Mouse (Mus musculus): Measurements from ENCODE around the gene Dusp11. TPM values are rescaled to one million over a fixed set of nuclear protein-coding genes. Genes with fewer than 3 reads are reported as not detected.

Dusp11 gene
- polyA plus RNA-seq (2012) = 47.7 and 51.9 TPM in 2 replicates

GRCm38 (mm10) chr6:85961101-85962091 lies at the start of gene Dusp11:
TSS of gene Dusp11 (minus strand) at chr6:85961667.

GRCm38 (mm10) chr6:85915539-85916513 lies 45.6 kb downstream of the Dusp11 start, which contains the start of gene Nat8f1:
TSS of gene Nat8f1 (minus strand) at chr6:85915687.

GRCm38 (mm10) chr6:85911587-85911986 lies 49.9 kb downstream of the Dusp11 start, which contains the start of gene Tprkb:
TSS of gene Tprkb (plus strand) at chr6:85911865.

GRCm38 (mm10) chr6:85904642-85905061 lies 56.8 kb downstream of the Dusp11 start, which contains the start of gene Nat8f4:
TSS of gene Nat8f4 (minus strand) at chr6:85904884.

Other genes with a start within 250 kb of the Dusp11 start
- gene Nat8f7, start 248.5 kb downstream of the Dusp11 start, polyA plus RNA-seq (2012) = not detected in 2 replicates
- not detected in 2 replicates for gene Nat8f3, start 195.9 kb downstream of the Dusp11 start, polyA plus RNA-seq (2012)
- not detected in 2 replicates for gene Nat8f6, start 140.7 kb downstream of the Dusp11 start, polyA plus RNA-seq (2012)
- gene Nat8f5, start 140.7 kb downstream of the Dusp11 start, polyA plus RNA-seq (2012) = not detected in 2 replicates
- gene Nat8, start 129.6 kb downstream of the Dusp11 start, polyA plus RNA-seq (2012) = not detected in 2 replicates
- gene Nat8f2, start 92.5 kb downstream of the Dusp11 start, polyA plus RNA-seq (2012) = not detected in 2 replicates
- gene Nat8f4, start 56.8 kb downstream of the Dusp11 start, polyA plus RNA-seq (2012) = not detected in 2 replicates
- 2.8 and 4.1 TPM in 2 replicates for gene Tprkb, start 49.8 kb downstream of the Dusp11 start, polyA plus RNA-seq (2012)
- 0.62 and 0.83 TPM in 2 replicates for gene Nat8f1, start 46.0 kb downstream of the Dusp11 start, polyA plus RNA-seq (2012)
- gene Figla, start 54.5 kb upstream of the Dusp11 start, polyA plus RNA-seq (2012) = not detected in 2 replicates
- gene Add2, start 67.0 kb upstream of the Dusp11 start, polyA plus RNA-seq (2012) = 22.1 and 26.0 TPM in 2 replicates
- gene Tgfa, start 233.6 kb upstream of the Dusp11 start, polyA plus RNA-seq (2012) = 0.34 and 0.42 TPM in 2 replicates